Mouse (Mus musculus) CD4-positive helper T cell, adult 2 months (primary cell): ENCODE results near the gene Vsir.

Source experiments
- DNase-seq: peaks from one replicate; pipeline ENCODE4 v3.0.0-alpha.2; 2012; ENCODE audit warnings: low read depth, missing footprints, low spot score

Vsir gene

DNA sequence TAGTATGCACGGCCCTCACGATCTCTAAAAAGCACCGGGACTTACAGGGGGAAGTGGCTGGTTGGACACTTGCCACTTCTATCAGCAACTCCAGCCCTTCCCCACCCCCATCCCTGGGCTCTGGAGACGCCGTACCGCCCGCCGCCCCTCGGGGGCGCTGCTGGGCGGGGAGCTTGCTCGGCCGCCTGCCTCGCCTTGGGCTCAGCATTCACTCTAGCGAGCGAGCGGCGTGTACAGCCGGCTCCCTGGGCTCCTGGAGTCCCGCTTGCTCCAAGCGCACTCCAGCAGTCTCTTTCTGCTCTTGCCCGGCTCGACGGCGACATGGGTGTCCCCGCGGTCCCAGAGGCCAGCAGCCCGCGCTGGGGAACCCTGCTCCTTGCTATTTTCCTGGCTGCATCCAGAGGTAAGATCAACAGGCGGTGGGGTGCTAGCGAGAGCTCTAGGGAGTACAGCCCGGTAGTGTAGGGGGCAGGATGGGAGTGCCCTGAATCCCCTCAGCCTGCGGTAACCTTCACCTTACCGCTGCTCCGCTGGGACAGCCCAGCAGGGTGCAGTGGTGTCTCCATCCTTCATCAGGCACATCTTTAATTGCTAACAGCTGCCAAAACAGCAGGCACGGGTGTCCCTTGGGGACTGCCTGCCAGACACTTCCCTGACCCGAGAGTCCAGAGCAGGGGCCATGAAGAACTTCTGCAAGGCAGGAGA lies at the start of gene Vsir:
Gene Vsir, plus strand, starts transcription at position 151 of the 705 bp plus-strand sequence.
- peak; percentile 87 for DNase-seq

DNA sequence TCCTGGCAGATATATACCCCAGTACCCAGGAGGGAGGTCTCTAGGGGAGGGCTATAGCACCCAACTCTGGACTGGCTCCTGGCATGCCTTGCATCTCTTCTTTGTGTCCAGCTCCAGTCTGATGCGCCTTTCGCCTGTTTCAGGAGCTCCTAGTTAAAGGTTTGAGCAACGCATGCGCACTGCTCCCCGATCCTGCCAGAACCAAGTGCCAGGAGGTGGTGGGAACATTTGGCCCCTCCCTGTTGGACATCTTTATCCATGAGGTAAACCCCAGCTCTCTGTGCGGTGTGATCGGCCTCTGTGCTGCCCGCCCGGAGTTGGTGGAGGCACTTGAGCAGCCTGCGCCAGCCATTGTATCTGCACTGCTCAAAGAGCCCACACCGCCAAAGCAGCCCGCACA lies 47.0 kb upstream of the Vsir start:
- no peak for DNase-seq

DNA sequence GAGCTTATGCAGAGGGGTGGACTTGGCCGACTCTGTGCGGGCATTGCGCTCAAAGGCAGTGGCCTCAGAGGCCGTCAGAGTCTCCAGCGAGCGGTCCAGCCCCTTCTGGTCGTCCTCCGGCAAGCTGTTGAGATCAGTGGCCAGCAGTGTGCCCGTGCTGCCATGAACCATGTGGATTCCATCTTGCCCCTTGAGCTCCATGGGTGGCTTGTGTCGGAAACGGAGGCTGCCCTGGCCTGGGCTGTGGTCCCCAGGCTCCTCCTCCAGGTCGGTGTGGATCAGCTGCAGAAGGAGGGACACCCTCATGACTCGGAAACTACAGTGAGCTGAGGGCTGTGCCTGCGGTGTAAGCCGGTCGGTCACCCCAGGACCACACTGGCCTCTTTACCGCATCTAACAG lies 43.2 kb upstream of the Vsir start:
- DNase-seq, result no peak

DNA sequence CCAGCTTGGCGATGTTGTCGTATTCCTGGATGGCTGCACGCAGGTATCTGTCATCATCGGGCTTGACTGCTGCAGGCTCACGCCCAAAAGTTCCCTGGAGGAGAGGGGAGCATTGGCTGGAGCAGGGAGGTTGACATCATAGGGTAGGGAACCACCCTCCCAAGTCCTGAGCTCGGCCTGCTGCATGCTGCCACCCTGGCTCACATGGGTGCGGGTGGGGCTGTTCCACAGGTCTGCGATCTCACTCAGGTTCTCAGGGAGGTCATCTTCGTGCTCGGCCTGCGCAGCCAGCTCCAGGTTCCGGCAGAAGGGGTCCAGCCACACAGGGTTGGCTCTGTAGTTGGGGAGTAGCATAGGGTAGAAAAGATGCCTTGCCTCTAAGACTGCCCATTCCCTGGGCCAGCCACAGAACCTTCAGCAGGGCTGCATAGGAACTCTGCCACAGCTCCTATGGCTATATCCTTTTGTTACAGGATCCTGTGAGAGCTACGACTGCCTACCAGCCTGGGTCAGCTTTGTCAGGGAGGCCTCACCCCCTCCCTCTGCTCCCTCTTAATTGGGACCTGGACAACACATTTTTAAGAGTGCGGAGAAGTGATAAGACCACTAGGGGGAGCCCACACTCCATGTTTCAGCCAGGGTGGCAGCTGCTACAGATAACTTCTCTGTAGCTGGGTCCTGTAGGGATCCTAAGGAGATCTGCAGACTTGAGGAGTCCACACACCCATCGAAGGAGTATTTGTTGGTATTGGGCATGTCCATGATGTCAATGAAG lies 41.6 kb upstream of the Vsir start:
- peak; percentile 79 for DNase-seq

DNA sequence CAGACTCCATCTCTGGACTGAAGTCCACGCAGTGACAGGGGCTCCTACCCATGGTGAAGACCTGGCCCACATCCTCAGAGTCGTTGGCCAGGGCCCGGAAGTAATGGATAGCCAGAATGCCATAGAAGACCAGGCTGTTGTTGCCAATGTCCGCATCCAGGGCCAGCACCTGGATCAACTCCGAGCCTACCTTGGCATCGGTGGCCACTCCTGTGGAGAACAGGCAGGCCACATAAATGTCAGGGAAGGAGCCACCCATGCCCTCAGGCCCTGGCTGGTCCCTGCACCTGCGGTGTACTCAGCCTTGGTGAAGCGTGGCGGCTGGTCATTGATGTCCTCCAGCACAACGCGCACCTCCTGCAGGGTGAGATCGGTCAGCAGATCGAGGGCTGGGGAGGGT lies 36.0 kb upstream of the Vsir start:
- DNase-seq, result no peak

DNA sequence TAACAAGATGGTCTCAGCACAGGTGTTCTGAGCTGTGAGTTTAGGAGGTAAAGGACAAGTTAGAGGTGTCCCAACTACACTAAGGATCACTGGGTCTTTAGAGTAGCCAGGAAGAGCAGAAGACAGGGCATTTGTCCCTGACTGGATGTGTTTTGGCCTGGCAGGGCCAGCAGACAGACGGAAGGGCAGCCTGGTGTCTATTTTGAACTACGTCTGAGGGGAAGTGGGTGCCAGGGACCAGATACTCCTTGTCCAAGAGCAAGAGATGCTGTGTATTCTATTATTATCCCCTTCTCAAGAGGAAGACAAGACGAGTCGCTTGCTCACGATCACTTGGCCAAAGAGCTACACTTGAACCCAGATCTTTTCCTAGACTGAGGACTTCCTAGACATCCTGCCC lies 33.0 kb upstream of the Vsir start:
- DNase-seq, result no peak

DNA sequence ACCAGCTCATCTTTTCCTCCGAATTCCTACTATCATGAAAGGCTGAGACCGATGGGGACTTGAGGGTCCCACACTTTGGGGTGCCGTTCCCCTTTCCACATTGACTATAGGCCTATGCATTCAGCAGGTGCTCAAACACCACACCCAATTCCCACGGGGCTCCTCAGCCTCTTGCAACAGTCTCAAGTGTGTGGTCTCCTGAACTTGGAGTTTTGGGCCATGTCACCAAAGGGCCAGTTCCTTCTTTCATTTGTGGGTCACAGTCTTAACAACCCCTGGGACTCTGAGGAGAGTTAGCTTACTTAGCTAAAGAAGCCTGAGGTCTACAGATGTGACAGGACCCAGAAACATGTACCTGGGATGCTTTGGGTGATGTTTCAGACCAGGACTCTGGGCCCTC lies 30.5 kb upstream of the Vsir start:
- DNase-seq, result no peak

DNA sequence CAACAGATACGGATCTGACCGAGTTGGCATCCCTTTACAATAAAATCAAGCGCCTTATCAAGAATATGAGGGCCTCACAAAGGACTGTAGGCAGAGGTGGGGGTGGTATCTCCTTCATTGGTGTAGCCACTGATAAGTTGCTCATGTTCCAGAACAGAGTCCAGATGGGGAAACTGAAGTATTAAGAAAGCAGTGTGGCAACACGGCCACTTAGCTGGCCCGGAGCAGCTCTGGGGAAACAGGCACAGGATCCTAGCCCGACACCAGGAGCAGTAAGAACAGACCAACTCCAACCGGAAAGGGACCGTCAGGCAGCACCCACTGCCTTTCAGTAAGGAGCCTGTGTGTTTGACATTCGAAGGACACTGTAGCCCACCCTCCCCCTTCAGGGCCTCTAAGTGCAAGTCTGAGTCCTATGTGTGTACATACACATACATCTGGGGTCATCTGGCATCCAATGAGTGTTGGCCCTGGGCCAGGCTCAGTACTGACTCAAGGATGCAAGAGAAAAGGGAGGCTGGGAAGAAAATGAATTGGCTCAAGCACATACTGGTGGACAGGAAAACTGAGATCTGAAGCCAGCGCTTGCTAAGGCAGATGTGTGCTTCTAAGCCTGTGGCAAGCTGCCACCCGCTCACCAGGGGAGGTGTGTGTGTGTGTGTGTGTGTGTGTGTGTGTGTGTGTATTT lies 17.5 kb upstream of the Vsir start:
- DNase-seq, result no peak

DNA sequence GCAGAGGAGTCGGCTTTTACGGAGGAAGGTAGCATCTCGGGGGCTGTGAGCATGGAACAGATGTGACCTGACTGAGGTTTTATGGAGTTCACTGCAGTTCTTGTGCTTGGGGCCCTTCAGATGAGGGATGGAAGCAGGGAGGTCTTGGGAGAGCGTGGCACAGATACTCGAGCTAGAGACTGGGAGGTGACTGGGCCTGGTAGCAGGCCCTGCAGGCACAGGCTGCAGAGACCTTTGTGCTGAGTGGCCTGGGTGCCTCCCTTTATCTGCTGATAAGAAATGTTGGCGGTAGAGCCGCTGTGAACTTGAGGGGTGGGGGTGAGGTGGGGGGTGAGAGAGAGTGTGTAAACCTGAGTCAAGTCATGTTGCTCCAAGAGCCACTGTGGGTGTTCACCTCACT lies 12.1 kb upstream of the Vsir start:
- DNase-seq, result no peak

DNA sequence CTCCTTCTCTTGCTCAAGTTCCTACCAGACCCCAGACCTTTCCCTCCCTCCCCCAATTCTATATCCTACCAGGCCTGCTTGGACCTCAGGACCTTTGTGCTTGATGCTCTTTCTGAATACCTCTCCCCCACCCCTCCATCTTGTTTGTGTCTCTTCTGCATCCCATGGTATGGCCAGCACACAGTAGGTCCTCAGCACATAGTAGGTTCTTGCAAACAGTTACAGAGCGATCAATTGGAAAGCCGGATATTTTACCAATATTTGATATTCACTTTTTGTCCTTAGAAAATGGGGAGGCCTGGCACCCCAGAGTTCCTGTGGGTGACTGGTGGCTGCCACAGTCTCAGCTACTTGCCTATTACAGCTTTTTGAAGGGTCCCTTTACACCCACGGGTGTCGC lies 11.6 kb upstream of the Vsir start:
- DNase-seq, result no peak

DNA sequence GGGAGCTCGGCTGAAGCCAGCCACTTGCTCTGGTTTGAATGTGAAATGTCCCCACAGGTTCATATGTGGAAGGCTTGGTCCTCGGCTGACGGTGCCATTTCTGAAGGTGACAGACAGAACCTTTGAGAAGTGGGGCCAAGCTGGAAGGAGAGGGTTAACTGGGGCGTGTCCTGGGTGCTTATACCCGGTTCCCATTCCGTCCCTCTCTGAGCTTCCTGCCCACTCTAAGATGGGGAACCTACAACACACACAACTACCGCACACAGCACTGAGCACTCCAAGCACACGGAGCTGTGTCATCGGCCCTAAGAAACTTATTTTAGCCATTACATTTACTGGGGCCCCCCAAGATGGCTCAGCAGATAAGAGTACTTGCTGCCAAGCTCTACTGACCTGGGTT lies 5.1 kb upstream of the Vsir start:
- no peak for DNase-seq

DNA sequence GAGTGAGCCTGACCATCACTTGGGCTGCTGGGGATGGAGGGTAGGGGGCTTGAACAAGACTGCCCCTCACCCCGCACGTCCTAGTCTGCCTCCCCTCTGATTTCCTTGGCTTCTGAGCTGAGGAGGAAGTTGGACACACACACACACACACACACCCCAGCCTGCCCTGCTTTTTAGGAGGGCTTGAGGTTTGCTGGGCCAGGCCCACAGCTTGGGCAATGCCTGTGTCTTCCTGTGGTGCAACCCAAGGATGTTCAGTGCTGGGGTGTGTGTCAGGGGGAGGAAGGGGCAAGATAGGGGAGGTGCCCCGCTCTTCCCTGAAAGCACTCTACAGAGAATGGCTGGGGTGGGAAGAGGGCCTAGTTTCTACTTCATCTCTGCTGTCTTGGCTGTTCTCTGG lies 2.5 kb upstream of the Vsir start:
- no peak for DNase-seq

DNA sequence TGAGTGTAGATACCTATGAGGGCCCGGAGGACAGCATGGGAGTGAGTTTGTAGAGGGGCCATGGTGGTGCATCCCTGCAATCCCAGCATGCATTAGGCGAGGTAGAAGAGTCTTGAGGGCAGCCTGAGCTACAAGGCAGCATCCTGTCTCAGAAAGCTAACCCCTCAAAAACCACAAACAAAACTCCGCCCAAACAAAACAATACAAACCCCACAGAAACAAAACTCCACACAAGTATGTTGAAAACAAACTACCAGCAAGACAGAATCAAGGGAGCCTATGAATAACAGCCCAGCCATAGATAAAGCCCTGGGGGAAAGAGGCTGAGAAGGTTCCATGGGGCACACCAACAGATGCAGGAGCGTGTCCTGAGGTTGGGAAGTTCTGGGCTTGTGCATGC lies 595 bp upstream of the Vsir start:
- DNase-seq, result peak; percentile 69

DNA sequence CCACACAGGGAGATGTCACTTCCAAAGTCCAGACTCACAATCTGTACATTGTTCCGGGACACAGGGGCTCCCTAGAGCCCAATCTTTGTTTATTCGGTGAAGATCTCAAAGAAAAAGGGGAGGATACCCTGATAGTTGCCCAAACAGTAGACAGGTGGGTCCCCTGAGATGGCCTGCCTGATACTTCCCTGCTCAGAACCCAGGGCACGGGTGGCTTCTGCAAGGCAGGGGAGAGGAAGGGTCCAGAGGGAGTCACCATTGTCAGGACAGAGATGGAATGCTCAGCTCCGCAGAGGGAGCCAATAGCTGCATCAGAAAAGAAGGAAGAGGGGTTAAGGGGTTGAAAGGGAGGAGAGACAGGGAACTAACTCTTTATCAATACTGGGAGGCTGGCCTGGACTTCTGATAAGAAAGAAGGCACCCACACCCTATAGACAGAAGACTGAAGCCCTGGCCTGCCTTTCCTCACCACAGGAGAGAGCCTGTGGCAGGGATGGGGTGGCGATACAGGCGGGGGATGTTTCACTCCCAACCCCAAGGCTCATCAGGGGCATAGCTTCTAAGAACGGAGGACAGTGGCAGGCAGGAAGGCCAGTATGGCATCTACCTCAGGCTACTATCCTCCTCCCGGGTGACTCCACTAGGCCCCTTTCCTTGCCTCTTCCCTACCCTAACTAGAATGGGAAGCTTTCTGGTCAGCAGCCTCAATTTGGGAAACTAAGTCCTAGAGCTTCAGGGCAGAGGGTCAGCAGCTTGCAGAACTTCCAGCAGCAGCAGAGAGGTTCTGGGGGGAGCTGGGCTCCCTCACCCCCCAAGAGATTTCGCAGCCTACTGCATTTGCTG lies 1.3 kb downstream of the Vsir start:
- DNase-seq, result no peak

DNA sequence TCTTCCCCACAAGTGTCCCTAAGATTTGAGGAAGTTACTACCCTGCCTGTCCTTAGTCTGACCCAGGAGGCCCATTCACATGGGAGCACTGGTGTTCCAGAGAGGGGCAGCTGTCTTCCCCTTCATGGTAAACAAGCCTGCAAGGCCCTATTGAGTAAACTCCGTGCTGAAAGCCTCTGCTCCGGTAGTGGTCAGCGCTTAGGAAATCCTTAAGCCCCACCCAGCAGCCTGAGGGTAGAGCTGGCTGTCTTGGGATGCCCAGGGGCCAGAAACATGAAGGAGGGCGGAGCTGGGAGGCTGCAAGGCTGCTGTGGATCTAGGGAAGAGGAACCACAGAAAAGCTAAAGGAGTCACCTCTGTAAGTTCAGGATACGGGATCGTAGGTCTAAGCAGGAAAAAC lies 2.4 kb downstream of the Vsir start:
- DNase-seq, result no peak

DNA sequence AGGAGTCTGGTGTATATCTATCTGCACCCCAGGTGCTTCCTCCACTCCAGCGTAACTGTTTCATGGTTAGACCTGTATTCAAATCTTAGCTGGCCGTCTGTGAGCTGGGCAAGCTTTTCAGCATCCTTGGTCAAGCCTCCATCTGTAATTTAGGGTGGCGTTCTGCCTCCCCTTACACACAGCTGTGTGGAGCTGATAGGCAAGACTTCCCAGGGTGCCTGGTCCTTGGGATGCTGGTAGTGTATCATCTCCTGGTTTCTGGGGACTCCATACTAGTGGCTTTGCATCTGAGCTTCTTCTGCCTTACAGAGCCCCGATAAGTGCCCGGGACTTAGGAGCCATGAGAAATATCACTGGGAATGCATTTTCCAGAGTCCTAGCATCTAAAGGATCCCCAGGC lies 3.0 kb downstream of the Vsir start:
- no peak for DNase-seq

DNA sequence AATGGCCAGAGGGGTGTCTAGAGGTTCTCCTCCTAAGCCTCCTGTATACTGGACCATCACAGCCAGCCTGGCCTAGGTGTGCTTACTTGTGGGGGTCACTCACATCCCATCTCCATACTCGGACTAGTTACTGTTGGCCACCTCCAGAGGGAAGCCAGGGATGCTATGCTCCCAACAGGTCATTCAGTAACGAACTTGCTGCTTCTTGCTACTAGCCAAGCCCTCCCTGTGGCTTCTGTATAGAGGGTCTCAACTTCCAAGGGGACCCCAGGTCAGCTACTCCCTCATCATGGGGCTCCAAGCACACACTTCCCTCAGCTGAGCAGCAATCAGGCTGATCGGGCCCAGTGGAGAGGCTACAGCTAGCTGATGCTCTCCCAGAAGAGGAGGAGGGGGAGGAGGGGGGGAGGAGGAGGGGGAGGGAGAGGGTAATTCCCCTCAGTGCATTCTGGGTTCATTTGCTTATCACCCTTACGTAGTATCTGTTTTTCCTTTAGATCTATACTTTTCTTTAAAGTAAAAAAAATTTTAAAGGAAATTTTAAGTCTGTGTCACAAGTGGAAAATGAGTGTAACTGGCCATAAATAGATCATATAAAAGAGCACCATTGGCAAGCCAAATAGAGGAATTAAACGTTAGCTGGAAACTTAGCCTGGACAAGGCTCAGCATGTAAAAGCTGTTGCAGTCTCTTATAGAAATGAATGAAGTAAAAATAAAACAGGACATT lies 3.6 kb downstream of the Vsir start:
- peak; percentile 79 for DNase-seq

DNA sequence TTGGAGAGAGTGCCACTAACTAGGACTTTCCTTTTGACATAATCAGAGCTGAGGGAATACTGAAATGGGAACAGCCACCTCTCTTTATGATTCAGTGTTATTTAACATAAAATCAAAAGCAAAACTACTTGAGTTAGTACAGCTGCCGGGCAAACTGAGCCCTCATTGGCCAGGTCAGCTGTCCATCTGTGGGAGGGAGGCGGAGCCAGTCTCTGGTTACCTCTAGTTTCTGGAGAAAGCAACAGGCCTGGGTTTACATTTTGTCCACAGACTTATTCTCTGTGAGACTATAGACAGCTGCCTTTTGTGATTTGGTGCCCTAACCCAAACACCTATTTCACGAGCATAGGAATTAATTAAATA lies 4.1 kb downstream of the Vsir start:
- peak; percentile 93 for DNase-seq

DNA sequence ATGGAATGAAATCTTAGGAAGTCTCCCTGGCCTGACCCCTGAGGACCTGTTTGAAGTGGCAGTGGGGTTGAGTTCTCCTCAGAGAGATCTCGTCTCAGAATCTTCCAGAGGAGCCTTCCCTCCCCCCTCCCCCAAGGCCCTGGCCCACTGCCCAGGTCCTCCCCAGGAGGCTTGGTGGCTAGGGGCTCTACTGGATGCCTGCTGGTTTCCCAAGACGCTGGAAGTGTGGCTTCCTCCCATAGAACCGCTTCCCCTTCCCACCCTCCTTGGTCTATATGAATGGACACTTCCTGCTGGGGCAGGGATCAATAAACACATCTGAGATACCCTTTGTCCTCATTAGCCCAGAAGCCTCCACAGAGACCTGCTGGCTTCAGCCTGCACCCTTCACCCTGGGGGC lies 4.6 kb downstream of the Vsir start:
- DNase-seq, result peak; percentile 54

DNA sequence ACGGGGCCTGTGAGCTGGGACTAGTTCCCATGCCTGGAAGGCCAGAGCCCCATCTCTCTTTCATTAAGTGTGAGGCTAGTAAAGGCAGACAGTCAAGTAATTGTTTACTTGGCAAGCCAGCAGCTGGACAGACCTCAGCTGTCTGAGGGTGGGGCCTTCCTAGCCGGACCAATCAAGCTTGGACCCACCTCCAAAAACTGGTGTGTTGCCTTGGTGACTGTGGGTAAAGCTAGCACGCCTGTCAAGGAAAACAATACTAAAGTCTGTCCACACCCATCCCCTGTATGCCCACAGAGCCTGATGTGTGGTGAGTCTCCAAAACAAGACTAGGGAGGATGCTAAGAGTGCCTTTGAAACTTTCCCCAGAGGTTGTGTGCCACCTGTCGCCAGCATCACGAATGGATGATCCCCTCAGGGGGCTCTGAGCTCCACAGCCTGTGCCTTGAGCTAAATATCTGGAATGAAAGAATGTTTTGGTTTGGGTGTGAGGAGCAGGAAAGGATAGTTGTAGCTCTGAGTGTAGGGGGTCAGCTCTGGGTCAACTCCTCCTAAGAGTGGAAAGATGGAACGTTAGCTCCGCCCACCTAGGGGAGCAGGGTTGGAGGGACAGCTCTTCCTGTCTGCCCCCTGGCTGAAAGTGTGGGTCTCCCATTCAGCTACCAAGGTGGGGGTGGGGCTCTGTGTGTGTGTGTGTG lies 5.3 kb downstream of the Vsir start:
- peak; percentile 94 for DNase-seq
